Mouse (Mus musculus) R1 (cell line): ENCODE results near the gene Gm20388.

Experiments
- DNase-seq: peaks from one replicate; pipeline ENCODE4 v3.0.0-alpha.2; 2018; ENCODE audit warnings: low read depth, low spot score

Gene Gm20388

DNA sequence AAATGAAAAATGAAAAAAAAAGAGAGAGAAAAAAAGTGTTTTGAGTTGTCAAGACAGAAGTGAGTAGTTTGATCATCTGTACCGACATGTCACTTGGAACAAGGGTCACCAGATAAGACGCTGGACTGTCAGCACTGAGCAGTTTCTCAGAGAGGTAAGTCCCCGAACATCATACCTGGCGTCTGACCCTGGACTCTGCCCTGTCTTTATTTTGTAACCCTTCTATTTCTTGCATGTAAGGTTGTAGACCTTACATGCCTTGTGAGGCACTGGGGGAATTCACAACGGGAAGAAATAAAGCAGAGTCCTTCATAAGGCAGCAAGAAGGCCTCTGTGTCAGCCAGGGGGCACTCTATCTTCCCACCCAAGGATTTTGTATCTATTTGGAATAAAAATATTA, 2014.0 kb downstream of the Gm20388 start:
- no peak for DNase-seq

DNA sequence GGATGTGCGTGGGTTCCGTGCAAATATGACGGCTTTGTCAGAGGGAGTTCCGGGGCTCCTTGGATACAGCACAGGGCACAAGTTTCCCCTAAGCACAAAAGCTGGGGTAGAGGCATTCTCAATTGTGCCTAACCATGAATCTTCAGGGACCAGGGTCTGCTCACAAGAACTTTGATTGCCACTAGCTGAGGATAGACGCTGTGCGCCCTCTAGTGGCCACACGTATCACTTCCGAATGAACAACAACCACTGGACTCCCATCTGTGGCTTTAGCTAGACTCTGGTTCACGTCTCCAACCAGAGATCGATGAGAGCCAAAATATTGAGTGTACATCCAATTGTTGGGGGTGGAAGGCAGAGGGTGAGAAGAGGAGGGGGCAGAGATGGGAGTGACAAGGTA, 2015.0 kb downstream of the Gm20388 start:
- peak; percentile 90 for DNase-seq

DNA sequence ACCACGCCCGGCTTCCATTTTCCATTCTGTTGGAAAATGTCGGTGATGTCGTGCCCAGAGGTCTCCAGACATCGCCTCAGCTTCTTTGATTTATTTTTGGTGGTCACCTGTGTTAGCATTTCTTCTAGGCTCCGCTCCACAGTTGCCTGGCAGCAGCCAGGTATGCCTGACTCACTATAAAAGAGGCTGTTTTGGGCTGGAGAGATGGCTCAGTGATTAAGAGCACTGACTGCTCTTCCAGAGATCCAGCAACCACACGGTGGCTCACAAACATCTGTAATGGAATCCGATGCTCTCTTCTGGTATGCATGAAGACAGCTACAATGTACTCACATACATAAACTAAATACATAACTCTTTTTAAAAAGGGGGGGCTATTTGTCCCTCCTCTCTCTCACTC, 2015.6 kb downstream of the Gm20388 start:
- no peak for DNase-seq

DNA sequence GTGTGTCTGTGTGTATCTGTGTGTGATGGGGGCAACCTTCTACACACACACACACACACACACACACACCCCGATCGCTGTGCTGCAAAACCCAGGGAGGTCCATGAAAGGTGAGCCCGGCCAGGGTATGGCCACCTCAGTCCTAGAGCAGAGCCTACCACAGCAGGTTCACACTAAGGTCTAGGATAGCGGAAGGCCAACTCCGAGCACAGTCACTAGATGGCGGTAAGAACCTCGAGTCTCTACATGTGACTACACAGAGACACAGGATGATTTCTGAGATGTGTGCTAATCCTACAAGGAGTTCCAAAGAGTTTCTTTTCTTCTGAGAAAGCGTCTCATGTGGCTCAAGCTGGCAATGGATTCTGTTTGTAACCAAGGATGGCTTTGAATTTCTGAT, 2016.7 kb downstream of the Gm20388 start:
- peak; percentile 78 for DNase-seq

DNA sequence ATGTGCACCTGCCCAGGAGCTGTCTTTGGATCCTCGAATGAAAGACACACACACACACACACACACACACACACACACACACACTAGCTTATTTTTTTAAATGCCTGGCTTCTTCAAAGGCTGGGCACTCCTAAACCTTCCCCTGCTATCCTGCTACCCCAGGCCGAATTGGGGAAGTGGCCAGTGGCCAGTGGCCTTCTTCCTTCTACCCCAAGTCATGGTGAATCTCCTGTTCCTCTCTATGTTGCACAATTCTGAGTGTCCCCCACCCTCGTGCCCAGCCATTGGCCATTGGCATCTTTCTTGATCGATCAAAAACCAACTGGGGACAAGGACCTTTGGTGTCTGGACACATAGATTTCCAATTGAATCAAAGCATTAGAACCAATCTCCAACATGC, 2019.4 kb downstream of the Gm20388 start:
- no peak for DNase-seq

DNA sequence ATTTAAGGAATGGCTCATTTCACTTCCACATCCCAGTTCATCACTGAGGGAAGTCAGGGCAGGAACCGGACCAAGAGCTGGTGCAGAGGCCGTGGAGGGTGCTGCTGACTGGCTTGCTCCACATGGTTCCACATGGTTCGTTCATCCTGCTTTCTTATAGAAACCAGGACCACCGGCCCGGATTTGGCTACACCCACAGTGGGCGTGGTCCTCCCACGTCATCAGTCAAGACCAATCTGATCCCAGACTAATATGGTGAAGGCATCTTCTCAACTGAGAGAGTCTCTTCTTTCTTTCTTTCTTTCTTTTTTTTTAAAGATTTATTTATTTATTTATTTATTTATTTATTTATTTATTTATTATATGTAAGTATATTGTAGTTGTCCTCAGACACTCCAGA, 2020.9 kb downstream of the Gm20388 start:
- DNase-seq: peak; percentile 79

DNA sequence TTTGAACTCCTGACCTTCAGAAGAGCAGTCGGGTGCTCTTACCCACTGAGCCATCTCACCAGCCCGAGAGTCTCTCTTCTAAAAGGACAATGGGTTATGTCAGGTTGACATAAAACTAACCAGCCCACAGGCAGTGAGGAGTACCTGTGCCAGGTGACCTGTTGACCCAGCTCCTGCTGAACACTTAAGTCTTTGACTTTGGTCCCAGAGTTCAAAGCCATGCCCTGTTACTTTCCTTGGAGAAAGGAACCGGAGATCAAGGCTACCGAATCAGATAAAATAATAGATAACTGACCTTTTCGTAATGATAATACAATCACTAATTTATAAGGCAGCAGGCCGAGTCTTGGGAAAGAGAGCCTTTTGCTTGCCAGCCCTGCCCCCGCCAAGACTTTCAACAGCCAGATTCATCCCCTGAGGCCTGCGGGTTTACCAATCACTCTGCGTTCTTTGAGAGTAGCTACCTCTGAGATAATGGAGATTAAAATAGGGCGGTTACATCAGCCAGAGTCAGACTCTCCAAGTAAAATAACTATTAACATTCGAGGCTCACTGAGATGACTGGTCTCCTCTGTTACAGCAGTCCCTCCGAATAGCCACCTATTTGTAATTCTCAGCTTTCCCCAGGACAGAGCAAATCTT, 2021.5 kb downstream of the Gm20388 start:
- DNase-seq: no peak

DNA sequence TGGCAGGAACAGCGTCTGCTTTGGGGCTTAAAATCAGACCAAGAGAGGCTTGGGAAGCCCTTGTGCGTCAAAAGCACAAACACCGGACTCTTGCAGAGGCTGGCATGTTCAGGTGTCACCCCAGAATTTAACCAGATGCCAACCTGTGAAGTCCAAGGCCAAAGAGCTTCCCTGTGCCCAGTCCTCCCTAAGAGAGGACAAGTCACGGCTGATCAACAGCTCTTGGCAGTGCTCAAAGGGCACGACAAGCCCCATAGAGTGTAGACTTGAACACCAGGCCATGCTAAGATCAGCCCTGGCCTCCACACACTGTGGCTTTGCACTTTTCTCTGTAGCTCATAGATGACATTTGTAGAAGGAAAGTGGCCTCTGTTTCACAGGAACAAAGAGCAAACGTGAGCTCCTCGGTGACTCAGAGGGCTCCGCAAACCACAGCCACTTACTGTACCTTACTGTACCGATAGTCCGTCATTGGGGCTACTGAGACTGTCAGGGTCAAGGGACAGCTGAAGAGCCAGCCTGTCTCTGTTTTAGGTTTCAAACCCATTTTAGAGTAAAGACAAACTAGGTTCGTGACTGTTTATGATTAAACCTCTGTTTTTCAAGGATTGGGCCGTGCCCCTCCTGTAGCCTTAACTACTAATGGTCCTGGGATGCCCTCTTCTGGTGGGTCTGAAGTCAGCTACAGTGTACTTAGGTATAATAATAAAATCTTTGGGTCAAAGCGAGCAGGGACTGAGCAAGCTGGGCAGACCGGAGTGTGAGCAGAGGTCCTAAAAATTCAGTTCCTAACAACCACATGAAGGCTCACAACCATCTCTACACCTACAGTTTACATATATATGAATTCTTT, 2022.3 kb downstream of the Gm20388 start:
- DNase-seq: no peak

DNA sequence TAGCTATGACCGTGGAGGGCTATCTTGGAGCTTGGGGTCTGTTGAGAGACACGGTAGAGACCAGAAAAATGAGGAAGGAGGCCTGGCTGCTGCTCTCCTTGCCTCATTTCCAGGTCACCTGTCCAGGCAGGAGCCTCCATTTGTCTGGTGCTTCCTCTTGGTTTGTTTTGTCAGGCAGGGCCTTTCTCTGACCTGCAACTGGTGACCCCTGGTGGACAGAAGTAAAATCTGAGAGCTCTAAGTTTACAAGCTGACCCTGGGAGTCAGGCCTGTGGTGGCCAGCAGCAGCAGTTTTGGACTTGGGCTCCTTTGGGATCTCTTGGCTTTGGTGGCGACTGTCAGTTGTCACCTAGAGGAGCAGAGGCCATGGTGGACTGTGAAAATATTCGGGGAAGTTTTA, 2023.9 kb downstream of the Gm20388 start:
- peak; percentile 63 for DNase-seq

DNA sequence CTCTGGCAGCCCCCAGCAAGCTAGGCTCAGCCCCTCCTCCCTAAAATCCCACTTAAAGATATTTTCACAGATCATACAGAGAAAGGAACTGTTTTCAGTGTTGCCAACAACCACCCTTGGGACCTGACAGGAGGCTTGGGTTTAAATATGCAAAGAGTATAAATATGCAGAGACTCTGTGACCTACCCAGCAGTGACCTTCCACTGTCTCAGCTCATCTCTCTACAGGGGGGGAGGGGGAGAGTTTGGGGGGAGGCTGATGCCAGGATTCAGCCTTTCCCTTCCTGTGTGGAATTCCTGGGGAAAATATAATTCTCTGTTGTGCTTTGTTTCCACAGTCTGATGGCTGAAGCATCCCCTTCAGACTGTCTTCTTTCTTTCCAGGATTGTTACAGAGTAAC, 2024.3 kb downstream of the Gm20388 start:
- no peak for DNase-seq

DNA sequence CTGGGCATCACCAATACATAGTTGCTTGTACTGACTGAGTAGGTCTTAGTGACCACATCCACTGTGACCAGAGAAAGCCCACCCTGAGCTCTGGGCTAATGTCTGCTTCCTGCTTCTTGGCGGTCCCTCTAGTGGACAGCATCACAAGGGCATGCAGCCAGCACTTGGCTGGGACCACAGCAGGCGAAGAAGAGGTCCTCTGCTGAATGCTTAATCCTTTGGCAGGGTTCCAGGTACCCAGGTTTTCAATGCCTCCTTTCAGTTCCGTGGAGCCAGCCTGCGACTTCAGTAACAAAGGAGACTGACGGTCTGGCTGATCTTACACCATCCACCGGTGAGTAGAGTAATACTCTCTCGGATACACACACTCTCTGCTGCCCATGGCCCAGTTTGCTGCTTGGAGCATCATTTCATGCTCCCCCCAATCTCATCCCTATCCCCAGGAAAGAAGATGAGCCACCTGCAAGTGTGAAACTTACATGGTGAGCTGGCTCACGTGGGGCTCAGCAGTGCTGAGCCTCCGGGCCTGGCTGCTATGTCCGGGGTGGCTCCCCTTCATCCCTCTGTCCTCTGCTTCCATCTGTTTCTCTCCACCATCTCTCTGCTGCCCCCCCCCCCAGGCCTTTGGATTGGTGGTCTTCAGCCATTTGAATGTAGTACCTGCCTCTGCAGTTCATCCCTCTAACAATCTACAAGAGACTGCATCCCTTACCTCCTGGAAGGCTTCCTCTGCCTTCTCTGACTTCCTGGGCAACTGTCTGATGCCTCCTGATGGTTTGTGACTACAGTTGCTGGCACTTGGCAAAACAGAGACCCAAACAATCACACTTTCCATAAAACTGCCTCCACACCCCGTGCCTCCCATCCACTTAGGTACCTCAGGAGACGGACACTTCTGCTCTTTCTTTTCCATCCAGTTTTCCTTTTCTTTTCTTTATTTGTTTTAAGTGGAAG, 2025.0 kb downstream of the Gm20388 start:
- DNase-seq: peak; percentile 74

DNA sequence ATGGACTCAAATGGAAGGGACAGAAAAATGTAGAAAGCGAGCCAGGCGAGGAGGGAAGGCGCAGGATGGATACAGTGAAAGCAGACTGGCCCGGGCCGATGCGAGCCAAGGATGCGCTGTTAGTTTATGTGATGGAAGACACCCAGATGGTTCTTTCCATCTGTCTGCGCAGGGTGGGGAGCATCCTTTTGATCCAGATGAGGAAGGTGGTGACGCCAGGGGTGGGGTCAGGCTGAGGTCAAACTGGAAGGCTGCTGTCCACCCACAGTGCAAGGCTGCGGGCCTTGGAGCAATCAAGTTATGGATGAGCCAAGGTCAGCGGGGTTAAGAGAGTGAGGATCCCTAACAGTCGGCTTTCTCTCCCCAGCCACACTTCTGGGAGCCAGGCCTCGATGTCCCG, 2025.8 kb downstream of the Gm20388 start:
- DNase-seq: no peak

DNA sequence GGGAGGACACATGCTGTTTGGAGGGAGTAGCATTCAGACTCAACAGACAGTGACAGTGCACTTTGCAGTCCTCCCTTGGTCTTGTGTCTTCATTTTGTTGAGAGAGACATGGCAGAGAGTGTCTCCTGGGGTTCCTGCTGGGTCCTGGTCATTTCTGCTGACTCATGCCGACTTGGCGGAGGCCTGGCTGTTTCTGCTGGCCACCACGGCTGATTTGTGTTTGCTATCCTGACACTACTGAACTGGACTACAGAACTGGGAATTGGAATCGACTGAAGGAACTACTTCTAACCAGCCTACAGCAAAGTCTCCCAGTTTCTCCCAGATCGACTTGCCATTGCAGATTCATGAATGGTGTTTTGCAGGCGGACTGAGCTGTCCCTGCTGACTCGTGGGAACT, 2028.1 kb downstream of the Gm20388 start:
- peak; percentile 45 for DNase-seq

DNA sequence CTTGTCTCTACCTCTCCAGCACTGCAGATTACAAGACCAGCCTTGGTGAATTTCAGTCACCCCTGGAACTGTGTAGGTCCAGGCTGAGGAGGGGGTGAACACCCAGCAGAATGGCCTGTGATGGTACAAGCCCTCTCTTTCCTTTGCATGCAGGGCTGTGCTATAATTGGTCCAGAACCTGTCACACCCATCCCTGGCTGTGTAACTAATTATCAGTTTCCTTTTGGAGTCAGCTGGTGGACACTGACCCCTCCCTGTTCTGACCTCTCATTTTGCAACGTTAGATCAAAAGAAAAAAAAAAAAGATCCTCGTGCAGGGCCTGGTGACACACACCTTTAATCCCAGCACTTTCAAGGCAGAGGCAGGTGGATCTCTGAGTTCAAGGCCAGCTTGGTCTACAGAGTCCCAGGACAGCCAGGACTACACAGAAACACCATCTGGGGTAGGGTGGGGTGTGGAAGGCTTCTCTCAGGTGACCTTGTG, 2032.5 kb downstream of the Gm20388 start:
- DNase-seq: no peak

DNA sequence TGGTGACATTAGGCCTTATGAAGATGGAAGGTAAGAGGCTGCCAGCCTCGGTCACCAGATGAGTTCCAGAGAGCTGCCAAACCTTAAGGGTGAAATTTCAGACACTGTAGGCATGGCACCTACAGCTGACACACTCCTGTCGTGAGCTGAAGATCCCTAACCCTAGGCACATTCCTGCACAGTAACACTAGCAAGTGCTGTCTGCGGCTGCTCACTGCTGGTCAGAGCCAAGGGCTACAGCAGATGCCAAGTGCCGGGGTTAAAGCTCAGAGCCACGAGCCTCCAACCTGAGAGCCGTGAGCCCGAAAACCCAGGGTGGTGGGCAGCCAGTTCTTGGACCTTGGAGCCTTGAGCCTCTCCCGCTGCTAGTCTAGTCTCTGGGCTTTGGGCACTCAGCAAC, 2033.1 kb downstream of the Gm20388 start:
- DNase-seq: no peak

DNA sequence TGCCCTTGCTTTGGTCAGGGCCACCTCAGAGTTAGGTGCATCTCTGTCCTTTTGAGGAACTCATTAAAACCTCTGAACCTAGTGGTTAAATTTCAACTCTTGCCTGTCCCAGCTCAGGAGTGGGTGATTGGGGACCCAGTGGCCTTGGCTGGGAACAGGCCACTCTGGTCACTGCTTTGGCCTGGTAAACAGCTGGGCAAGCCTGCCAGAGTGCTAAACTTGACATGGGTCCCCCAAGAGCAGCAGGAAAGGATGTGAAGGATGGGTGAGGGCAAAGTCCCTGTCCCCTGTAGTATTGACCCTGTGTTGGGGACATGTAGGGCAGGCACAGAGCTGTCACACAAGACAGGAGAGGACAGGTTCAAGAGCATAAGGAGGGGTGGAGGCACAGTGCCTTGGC, 2034.2 kb downstream of the Gm20388 start, which contains the start of gene Car5a:
Gene Car5a (minus strand): TSS at position 74 of the 400 bp plus-strand sequence.
- DNase-seq: no peak

DNA sequence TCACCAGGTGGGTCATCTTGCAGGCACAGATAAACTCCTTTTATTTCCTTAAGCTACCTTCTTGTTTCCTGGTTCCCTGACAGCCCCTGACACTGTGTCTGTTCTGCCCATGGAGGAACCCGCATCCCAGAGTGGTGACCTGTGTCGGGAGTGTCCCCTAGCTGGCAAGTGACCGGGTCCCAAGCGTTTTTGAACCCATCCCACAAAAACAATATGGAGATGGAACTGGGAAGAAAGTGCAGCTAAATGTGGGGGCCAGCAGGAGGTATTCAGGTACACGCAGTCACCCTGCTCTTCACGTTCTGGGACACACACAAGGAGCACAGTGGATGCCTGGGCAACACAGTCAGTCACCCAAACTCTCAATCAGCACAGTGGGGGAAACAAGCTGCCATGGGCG, 2035.7 kb downstream of the Gm20388 start:
- no peak for DNase-seq

DNA sequence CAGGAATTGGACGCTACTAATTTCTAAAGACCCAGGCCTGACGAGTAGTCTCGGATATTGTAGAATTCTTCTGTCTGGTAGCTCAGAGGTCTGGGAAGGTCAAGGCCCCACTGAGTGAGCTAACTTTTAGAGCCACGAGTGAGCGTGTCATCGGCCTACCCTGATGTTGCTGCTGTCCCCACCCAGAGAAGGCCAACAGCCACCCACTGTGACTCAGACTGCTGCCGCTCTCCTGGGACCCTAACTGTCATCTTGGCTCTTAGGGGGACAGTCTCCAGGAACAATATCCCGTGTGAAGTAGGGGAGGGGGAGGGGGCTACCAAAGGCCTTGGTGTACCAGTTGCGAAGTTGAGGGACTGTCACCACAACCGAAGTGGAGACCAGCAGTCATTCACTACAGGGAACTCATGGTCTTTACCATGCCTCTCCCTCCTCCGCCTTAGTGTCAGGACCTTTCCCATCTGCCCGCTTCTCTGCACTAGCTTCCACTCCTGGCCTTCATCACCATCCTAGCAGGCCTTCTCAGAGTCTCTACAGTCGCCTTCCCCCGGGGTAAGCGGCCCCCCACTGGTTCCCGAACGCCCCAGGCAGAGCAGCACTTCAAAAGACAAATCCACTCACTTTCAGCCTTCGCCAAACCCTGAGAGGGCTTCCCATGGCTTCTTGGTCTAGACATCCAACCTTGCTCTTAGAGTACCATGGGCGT, 2036.6 kb downstream of the Gm20388 start:
- no peak for DNase-seq

DNA sequence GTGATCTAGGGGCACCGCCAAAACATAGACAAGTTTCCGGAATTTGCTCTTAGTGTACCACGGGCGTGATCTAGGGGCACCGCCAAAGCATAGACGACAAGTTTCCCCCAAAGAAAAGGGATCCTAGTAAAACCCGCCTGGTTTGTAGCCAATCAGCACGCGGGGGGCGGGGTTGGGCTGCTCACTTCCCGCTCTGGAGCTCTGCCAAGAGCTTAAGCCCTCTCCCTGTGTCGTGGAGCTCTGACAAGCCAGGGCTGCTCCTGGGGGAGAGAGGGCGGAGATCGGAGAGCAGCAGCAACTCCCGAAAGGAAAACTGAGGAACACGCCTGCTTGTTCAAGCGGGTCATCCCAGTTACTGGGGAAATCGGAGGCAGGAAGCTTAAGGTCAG, 2037.1 kb downstream of the Gm20388 start:
- DNase-seq: peak; percentile 97

DNA sequence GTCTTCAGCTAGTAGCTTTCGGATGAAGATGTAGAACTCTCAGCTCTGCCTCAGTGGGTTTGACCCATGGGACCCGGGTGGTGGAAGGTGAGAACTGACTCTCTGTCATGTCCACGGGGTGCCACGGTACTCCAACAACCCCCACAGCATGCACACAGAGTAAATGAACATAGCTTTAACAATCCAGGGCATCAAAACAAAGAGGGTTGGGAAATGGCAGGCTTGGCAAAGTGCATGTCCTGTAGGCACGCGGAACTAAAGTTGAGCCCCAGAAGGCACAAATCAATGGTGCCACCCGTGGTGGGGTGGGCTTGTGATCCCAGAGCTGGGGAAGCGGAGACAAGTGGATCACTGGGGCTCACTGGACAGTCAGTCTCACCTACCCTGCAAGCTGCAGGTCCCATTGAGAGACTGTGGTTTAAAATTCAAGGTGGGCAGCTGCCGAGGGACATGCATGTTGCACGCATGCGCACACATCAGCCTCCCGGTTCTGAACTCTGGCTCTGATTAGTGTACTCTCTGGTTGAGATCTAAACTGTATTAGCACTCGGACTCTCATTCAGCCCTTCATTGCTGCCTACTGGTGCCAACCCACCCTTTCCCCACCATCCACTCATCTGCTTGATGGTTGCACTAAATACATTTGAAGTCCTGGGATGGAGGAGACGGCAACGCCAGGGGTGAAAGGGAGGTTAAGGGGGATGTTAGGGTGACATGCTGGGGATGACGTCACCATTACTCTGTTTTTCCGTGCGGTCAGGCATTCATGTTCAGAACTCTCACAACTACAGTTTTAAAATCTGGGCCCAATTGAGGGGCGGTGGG, 2037.9 kb downstream of the Gm20388 start:
- DNase-seq: peak; percentile 59
